Mouse (Mus musculus) layer of hippocampus, postnatal 14 days (tissue): ENCODE data around the gene Mon1b. TPM values are rescaled to one million over a fixed set of nuclear protein-coding genes. Genes with fewer than 3 reads are reported as not detected.

ENCODE experiments used
- DNase-seq, 2 experiments: peaks; one replicate each; pipeline ENCODE4 v3.0.0; 2021 to 2022; ENCODE audit warnings: low spot score in 2 of 2, mixed read lengths in 1 of 2
- long read RNA-seq, 2 experiments: library from polyadenylated mRNA; stranded (forward); transcript quantifications; one replicate each; pipeline ENCODE4 v2.0.0; 2021
- total RNA-seq, 2 experiments: library from RNA; stranded (reverse); gene quantifications; 2 replicates each; pipeline ENCODE4 v1.2.3; 2021

The Mon1b gene
- 10 to 100 TPM; 21.1 to 24.0 TPM for total RNA-seq
- long read RNA-seq, experiment 1, full-length matches to known transcripts = 4 of 5 reads
- long read RNA-seq, experiment 1, partial matches to known transcripts = 0 of 5 reads
- long read RNA-seq, experiment 1, other reads (novel, unspliced or antisense) = 1 of 5 reads
- long read RNA-seq, experiment 2, full-length matches to known transcripts = 1 of 5 reads
- long read RNA-seq, experiment 2, partial matches to known transcripts = 0 of 5 reads
- long read RNA-seq, experiment 2, other reads (novel, unspliced or antisense) = 4 of 5 reads

DNA sequence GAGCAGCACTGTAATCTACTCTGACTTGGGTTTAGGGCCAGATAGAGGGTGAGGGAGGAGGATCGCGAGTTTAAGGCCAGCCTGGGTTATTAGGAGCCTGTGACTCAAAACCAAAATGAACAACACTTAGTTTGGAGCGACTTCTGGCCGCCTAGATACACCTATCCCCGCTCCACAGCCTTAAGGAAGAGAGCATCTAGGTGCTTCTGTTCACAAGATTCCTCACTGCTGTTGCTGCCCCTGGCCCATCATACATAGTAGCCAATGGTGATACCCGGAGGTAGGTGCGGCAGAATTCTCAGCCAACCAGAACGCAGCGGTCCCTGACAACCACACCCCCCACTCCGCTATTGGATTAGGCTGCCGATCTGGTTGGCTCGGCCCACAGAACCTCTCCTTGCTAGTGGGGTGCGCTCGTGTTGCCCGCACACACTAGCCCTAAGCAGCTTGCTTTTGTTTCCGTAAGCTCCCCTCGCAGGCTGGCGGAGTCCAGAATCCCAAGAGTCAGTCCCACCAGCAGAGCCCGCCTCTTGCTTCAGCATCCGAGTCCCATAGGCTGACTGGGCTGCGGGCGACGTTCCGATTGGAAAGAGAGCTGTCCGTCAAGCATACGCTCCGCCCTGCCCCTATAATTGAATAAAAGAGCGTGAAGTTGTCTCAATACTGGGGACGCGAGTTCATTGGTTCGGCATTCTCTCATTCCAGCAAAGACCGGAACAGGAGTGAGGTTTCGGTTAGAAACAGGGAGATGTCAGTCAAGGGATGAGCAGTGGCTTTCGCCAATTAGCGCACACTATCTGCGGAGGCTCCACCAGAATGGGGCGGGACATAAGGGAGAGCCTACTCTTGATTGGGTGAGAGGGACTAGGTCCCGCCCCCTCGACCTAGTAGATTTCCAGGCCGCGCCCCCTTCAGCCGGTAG is at the start of gene Mon1b:
Gene Mon1b, plus strand, starts transcription at position 918 of the 922 bp plus-strand sequence.
- peak; percentile 99 to 100 for DNase-seq

DNA sequence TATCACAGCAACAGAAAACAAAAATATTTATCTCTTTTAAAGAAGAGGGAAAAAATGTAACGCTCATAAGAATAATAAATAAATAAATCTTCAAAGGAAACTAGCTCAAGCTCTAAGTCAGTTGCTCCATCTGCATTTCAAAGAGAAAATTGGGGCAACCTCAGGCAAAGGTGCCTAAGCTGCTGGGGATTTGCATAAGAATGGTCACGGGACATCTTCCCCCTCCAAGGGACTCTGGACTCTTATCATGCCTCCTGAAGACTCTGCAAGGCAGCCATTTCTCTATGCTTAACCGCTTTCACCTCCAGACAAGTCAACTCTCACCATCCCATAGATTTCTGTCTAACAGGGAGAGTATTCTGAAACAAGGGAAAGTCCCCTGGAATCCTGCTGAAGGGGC is 37.0 kb upstream of the Mon1b start:
- DNase-seq = no peak

DNA sequence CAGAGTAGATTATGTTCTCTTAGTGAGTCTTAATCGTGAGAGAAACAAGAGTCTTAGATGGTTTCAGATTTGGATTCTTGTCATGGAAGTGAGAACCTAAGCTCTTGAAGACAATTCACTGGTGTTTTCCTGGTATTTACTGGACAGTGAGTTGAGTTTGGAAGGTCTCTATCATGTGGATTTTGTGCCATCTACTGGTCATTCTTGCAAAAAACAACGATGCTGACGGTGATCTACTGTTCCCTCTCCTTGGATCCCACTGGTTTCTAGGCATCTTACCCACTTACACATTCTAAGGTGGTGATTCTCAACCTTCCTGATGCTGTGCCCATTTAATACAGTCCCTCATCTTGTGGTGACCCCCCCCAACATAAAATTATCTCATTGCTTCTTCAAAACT is 2.8 kb upstream of the Mon1b start:
- DNase-seq = peak in 1 of 2 experiments; percentile 72

DNA sequence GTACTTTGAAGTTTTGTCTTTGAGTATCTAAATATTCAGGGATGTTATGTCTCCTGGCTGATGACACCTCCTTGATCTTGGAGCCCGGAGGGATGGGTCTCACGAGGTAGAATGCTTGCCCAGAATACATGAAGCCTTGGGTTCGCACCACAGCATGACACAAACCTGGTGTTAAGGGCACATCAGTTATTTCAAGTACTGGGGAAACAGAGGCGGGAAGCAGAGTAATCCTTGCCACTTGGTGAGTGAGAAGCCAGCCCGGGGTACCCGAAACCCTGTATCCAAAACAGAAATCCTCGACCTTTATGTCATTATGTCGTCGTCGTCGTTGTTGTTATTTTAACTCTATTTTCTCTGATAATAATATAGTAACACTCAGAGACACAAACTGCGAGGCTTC is 1.2 kb upstream of the Mon1b start:
- no peak for DNase-seq

DNA sequence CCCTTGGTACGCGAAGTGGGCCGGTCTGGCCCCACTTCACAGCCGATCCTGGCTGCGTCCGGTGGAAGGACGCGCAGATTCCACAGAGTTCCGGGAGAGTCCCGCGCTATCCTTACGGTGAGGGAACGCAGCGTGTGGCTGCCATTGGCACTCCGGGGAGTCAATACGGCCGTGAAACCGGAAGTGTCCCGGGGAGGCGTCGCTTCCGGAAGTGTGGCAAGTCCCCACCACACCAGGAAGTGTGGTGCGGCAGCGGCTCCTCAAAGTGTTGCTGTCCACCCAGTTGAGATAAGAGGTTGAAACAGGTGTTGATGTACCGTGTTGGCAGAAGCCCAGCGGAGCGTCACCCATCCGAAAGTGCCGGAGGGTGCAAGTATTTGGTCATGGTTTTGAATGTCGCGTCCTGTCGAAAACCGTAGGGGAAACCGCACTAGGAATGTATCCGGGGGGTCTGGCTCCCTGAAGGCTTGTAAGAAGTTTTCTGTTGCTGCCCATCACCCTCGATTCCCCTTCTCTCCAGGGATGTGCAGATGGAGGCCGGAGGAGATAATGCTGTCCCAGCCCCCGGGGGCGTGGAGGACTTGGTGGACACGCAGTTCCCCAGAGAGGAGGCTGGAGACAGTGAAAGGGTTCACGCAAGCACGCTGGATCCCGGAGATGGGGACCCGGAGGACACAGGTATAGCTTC is 349 bp downstream of the Mon1b start:
- DNase-seq = no peak

DNA sequence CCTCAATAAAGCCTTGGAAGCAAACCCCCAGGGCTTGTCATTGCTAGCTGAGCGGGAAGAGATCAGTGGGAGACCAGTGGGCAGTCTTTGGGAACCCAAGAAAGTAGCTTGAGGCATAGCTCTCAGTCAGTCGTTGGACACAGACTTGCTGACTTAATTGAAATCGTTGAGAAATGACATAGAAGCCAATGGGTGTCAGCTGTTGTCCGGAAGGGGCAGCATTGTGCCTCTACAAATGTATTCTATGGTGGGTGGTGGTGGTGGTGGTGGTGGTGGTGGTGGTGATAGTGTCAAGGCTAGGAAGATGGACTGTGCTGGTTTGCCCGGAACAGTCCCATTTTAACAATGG is 867 bp downstream of the Mon1b start:
- no peak for DNase-seq

DNA sequence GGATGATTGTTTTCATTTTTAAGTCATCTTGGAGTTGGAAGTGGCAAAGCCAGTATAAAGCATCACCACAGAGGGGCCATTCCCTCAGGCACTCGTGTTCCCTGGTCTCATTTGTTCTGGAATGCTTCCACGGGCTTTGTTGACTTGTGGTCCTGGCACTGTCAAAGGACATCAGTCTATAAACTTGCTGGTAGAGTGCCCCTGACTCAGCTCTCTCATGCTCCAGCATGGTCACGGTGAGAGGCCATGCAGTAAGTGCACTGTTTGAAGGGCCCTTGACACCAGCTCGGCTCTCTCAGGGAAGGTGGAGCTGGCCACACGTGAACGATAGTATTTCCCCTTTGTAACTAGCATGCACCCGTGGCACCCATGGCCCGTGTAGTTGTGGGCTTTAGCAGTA is 5.0 kb downstream of the Mon1b start:
- DNase-seq = no peak

DNA sequence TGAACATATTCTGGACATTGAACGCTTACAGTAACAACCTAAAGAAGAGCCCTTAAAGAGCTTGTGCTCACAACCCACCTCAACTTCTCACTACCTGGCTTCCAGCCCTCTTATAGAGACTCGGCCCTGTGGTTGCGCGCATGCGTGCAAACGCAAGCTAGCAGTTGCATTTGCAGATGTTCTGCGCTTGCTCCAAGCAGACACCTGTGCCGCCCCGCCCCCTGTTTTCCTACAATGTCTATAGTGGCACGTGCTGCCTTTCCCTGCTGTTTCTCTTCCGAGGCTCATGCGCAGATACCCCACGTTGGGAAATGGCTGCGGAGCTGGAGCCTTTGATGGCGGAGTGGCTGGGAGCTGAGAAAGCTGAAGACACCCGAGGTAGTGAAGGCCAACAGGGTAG is 7.5 kb downstream of the Mon1b start, which contains the start of gene Syce1l:
Gene Syce1l, plus strand, starts transcription at position 288 of the 400 bp plus-strand sequence.
- DNase-seq = no peak

DNA sequence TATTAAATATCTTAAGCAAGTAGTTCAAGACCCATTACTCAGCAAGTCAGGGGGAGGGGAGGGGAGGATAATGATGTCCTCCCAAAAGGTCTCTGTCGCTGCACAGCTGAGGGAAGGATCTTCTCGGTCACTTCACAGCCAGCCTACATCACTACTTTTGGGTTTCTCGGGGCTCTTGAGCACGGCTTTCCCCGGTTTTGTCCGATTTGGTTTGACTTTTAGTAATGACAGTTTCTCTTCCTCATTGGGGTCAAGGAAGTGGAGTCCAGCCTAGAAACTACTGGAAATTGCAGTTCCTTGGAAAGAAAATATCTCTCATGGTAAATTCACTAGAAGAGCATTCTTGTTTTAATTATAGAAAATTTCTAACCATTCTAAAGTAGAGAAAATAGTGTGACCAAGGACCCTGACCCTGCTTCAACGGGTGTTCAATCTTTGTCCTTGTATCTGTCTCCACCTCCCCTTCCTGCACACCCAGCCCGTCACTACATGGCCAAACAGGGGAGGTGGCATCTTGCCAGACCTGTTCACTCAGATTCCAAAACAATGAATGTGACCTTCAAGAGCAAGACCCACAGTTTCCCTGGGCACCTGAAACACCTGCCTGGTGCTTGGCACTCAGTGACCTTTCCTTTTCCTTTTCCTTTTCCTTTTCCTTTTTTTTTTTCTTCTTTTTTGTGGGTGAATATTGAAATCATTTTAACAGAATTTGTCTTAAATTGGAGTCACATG is 8.3 kb downstream of the Mon1b start:
- no peak for DNase-seq

DNA sequence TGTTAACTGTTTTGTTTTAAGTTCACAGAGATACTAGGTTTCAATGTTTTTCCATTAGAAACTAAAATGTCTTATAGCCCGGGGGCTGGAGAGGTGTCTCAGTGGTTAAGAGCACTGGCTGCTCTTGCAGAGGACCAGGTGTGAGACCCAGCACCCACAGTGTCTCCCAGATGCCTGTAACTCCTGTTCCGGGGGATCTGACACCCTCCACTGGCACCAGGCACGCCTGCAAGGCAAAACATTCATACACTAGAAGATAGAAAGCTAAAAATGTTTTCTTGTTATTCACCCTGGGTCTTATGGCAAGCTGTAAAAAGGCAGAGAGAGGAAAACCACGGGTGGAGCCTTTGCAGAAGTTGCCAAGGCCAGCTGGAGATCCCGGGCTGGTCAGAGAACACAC is 9.8 kb downstream of the Mon1b start:
- DNase-seq = no peak

DNA sequence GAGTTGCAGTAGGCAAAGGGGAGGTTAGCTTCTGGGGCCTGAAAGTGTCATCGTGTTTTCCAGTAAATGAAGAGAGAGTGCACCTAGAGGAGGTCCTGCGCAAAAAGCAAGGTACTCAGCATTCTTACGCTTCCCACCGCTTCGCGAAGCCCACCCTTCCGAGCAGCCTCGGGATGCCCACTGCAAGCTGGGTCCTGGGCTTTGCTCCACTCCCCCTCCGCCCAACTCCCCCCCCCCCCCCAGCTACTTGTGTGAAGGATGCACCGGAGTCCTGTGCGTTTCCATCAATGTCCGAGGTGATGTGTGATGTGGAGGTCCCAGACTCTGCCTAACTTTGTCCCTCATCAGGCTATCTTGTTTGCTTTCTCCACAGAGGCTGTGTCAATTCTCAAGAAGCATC is 17.1 kb downstream of the Mon1b start:
- DNase-seq = no peak

DNA sequence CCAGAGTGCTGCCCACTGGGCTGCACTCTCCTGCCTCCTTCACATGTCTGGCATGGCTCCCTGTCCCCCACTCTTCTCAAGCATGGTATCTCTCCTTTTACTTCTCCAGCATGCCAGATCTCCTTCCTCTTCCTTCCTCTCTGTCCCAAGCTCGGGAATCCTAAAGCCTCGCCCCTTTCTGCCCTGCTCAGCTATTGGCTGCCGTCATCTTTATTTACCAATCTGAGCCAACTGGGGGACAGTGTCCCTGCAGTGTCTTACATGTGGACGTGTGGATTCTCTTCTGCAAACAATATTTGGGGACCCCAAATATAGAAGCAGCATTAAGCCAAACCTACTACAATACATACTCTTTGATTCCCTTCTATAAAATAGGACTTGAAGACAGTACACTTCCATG is 17.8 kb downstream of the Mon1b start:
- no peak for DNase-seq

DNA sequence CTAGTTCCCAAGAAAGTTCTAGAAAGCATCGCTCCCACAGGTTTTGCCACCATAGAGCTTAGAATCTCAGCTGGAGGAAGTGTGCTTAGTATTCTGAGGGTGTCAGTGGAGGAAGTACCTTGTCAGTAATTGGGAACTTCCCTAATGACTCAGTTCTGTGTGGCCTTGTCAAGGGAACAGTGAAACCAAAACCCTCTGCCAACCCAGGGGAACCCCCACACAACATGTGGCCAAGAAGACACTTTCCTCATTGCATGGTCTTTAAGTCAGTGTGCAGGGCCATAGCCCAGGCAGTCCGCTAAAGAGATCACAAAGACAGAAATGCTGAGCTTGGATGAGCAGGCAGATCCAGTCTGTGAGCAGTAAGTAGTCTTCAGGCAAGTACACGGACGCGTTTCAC is 20.8 kb downstream of the Mon1b start:
- no peak for DNase-seq

DNA sequence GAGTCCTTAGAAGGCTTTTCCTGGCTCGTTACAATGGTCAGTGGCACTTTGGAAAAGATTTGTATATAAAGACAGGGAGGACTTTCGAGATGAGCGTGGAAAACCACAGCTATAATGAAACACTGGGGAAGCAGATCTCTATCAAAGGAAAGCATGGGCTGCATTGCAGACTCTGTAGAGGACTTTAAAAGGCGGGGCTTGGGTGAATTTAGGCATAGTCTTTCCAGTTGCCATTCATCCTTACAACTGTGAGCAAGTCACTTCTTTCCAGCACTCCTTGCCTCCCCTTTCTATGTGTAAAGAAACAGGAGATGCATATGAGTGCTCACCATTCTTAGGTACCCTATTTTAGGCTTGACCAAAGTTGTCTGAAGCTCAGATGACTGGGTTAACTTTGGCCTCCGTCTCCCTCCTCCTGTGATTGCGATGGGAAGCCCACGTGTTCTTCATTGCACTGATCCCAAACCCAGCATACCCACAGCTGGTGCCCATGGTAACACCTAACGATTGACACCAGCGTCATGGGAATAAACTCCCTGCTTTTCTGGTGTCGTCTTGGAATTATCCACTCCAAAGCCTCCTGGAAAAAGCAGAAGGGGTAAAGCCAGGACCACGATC is 21.4 kb downstream of the Mon1b start:
- DNase-seq = no peak

DNA sequence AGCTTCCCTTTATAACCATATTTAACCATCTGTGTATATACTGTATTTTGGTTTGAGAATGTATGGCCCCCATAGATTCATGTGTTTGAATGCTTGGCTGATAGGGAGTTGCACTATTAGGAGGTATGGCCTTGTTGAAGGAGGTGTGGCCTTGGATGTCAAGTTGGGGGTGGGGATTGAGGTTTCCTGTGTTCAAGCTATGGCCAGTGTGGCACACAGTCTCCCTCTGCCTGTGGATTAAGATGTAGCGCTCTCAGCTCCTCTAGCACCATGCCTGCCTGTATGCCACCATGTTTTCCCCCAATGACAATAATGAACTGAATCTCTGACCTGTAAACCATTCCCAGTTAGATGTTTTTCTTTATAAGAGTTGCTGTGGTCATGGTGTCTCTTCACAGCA is 24.7 kb downstream of the Mon1b start:
- no peak for DNase-seq

DNA sequence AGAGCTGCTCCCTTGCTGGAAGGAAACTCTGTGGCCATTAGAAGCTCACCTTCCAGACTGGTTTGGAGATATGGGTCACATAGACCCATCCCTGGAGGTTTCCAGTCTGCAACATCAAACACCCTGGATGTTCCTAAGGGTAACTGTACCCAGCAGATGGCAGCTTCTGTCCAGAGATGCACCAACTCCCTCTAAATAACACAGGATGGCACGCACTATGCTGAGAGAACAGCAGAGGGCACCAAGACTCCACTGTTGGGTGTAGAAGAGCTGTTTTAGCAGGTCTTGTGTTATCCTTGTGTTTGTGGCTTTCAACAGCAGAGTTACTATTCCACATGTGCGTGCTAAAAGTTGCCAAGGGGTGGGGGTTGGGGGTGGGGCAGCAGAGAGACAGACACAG is 29.2 kb downstream of the Mon1b start:
- DNase-seq = peak; percentile 89 to 95

DNA sequence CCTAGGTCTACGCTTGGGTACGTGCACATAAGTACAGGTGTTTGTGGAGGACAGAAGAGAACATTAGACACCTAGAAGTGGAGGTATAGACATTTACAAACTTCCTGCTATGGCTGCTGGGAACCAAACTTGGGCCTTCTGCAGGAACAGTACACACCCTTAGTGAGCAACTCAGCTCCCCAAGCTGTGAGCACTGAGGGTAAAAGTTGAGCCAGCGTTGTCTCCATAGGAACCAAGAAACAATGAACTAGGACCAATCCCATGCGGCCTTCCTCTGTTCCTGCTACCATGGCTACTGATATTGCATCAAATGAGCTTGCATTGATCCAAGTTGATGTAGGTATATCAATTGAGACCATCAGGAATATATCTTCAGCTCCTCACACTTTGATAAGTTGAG is 29.6 kb downstream of the Mon1b start:
- DNase-seq = no peak

DNA sequence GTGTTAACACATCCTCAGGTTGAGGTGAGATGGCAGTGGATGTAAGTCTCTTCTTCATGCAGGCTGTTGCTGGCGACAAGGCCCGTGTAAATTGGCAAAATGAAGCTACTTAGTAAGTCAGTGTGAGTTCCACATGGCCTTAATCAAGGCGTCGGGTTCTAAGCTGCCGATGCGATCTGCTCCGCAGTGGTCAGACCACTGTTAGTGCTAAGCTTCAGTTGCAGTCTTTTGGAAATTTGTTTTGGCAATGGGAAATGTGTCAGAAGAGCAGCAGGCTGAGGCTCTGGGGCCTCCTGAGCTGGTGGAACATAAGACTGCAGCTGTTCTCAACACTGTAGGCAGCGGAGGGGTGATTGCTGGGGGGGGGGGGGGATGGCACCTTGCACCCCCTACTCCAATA is 30.6 kb downstream of the Mon1b start:
- no peak for DNase-seq

DNA sequence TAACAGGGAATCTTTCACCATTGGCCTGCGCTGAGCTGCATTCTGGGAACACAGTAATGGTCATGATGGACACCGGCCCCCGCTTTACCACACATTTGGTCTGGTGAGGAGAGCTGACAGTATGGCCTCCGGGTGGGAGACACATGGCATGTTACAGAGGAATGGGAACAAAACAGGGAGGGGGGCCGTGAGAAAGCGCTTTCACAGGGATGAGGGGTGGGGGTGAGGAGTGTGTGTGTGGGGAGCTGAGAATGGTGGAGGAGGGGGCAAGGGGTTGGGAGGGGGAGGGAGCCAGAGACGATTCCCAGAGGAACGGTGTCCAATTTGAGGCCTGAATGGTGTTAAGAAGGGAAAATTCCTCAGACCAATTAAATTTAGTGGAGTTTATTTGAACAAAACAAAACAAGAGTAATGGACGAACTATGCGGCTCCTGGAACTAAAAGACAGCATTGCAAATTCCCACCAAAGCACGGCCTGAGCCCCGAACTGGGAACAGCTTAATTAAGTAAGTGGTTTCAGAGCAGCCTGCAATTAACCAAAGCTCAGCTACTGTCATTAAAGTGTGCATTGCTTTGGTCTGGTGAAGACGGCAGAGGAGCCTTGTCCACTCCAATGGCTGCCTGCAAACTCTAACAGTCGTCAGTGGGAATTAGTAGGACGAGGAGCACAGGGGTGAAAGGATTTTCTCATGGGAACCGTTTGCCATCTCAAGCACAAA is 31.5 kb downstream of the Mon1b start:
- DNase-seq = no peak

DNA sequence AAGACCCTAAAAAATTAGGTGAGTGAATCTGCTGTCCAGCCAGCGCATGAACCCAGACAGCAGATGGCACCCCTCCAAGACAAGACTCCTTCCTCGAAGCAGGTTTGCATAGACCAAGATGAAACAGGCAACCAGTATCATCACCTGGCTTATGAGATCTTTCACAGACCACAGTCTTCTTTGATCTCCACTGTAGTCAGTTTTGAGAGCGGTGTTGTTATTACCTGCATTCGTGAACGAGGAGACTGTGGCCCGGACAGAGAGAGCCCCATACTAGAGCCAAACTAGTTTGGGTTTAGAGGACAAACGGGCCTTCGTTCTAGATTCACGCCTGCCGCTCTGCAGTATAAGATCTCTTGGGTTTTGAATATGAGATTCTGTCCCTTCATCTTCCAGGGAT is 34.5 kb downstream of the Mon1b start:
- no peak for DNase-seq
